Mouse (Mus musculus) heart, adult 18-20 months (tissue): ENCODE results near the gene Iqcf3. TPM values are rescaled to one million over a fixed set of nuclear protein-coding genes. Genes with fewer than 3 reads are reported as not detected.
"Not testable (repeated sequence)": the region's sequence is repeated elsewhere in the genome, so short reads cannot be mapped to it uniquely, and the experiment has no call there.

Experiments
- DNase-seq, 2 experiments: peaks; one replicate each; pipeline ENCODE4 v3.0.0; 2021 to 2022; ENCODE audit warnings: mixed read lengths in 1 of 2
- long read RNA-seq, 2 experiments: library from polyadenylated mRNA; stranded (forward); transcript quantifications; one replicate each; pipeline ENCODE4 v2.0.0; 2021
- total RNA-seq, 2 experiments: library from RNA; stranded (reverse); gene quantifications; 2 replicates each; pipeline ENCODE4 v1.2.3; 2021

Gene Iqcf3
- total RNA-seq, result not detected
- long read RNA-seq, experiment 1, result 0 reads
- long read RNA-seq, experiment 2, result 0 reads

- DNase-seq, result no peak
Observed at GRCm38 (mm10) chr9:106561531-106561930, at the start of gene Iqcf3. TSS of gene Iqcf3 (minus strand) at chr9:106561631.

GRCm38 (mm10) chr9:106610727-106611126 lies 49.3 kb upstream of the Iqcf3 start:
- no peak for DNase-seq

- DNase-seq, result peak in 1 of 2 experiments; percentile 57
Observed at GRCm38 (mm10) chr9:106600546-106600945, 39.1 kb upstream of the Iqcf3 start.

- DNase-seq, result no peak
Observed at GRCm38 (mm10) chr9:106598466-106598865, 37.0 kb upstream of the Iqcf3 start.

GRCm38 (mm10) chr9:106595836-106596235 lies 34.4 kb upstream of the Iqcf3 start:
- no peak for DNase-seq

- DNase-seq, result not testable (repeated sequence)
Observed at GRCm38 (mm10) chr9:106595402-106595801, 34.0 kb upstream of the Iqcf3 start.

- no peak for DNase-seq
Observed at GRCm38 (mm10) chr9:106592158-106592557, 30.7 kb upstream of the Iqcf3 start.

- no peak for DNase-seq
Observed at GRCm38 (mm10) chr9:106582552-106582951, 21.1 kb upstream of the Iqcf3 start.

- DNase-seq, result no peak
Observed at GRCm38 (mm10) chr9:106580016-106580415, 18.6 kb upstream of the Iqcf3 start.

- no peak for DNase-seq
Observed at GRCm38 (mm10) chr9:106576112-106576511, 14.7 kb upstream of the Iqcf3 start.

- no peak for DNase-seq
Observed at GRCm38 (mm10) chr9:106573366-106573765, 11.9 kb upstream of the Iqcf3 start.

GRCm38 (mm10) chr9:106572186-106572585 lies 10.8 kb upstream of the Iqcf3 start:
- no peak for DNase-seq

GRCm38 (mm10) chr9:106570896-106571295 lies 9.5 kb upstream of the Iqcf3 start, which contains the start of gene Iqcf4:
TSS of gene Iqcf4 (minus strand) at chr9:106570996.
- no peak for DNase-seq

GRCm38 (mm10) chr9:106566437-106566836 lies 5.0 kb upstream of the Iqcf3 start:
- DNase-seq, result peak; percentile 7 to 29

- DNase-seq, result no peak
Observed at GRCm38 (mm10) chr9:106564025-106564424, 2.6 kb upstream of the Iqcf3 start.

- no peak for DNase-seq
Observed at GRCm38 (mm10) chr9:106562291-106562690, 860 bp upstream of the Iqcf3 start.

GRCm38 (mm10) chr9:106534975-106535374 lies 26.5 kb downstream of the Iqcf3 start:
- DNase-seq, result no peak

GRCm38 (mm10) chr9:106534296-106534695 lies 27.1 kb downstream of the Iqcf3 start:
- DNase-seq, result no peak

GRCm38 (mm10) chr9:106531833-106532232 lies 29.6 kb downstream of the Iqcf3 start:
- peak in 1 of 2 experiments; percentile 3 for DNase-seq

GRCm38 (mm10) chr9:106519909-106520308 lies 41.5 kb downstream of the Iqcf3 start:
- no peak for DNase-seq

- DNase-seq, result no peak
Observed at GRCm38 (mm10) chr9:106519433-106519832, 42.0 kb downstream of the Iqcf3 start.

GRCm38 (mm10) chr9:106514273-106514672 lies 47.2 kb downstream of the Iqcf3 start, which contains the start of gene Iqcf5:
TSS of gene Iqcf5 (plus strand) at chr9:106514573.
- no peak for DNase-seq

GRCm38 (mm10) chr9:106513566-106513965 lies 47.9 kb downstream of the Iqcf3 start:
- no peak for DNase-seq

- no peak for DNase-seq
Observed at GRCm38 (mm10) chr9:106512729-106513450, 48.5 kb downstream of the Iqcf3 start.
